Mouse (Mus musculus): Measurements from ENCODE around the gene Lpin1. TPM values are rescaled to one million over a fixed set of nuclear protein-coding genes. Genes with fewer than 3 reads are reported as not detected.

Lpin1 gene
- total and polyA plus RNA-seq, 2 experiments: 19.8 to 118 TPM

DNA sequence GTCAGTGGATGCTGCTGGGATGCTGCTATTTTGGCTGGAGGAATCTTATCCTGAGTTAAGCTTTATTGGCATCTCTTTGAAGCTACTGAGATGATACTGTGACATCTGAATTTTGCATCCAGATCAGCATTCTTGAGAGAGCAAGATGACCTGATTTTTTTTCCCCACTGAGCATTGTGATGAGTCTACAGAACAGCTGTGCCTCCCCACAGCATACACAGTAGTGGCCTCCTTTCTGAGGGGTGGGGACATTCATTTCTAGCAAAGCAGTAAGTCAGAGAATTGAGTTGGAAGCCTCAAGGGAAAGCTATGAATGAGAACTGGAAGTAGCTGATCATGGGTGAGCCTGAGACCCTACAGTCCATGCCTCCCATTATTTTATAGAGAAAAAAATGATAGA lies 121.9 kb downstream of the Lpin1 start:
- no peak overlapping the region for H3K9ac ChIP-seq (ENCODE audit: low read depth, low read length)
- H3K36me3 ChIP-seq (ENCODE audit: control insufficient read depth, insufficient read depth, low read length): no peaks in the 10 kb centered on the region
- no peaks in the 10 kb centered on the region for H3K27me3 ChIP-seq (ENCODE audit: control insufficient read depth, insufficient read depth, low read length)
- no peak for TF ChIP-seq POLR2A (IDR thresholded peaks at IDR 0.05; ENCODE audit: extremely low read depth, insufficient read depth, low read length)
- no peak for TF ChIP-seq CTCF (IDR thresholded peaks at IDR 0.05; ENCODE audit: low read depth, low read length)
- H3K4me1 ChIP-seq (ENCODE audit: control insufficient read depth, insufficient read depth, low read length): no peaks in the 10 kb centered on the region
- no peak overlapping the region for H3K27ac ChIP-seq (replicated peaks; ENCODE audit: insufficient read depth, low read depth, low read length)
- H3K4me3 ChIP-seq (ENCODE audit: insufficient read depth, low read depth, low read length): no peak overlapping the region
- DNase-seq (ENCODE audit: extremely low read depth, low read depth, low spot score): no peak
- H3K79me2 ChIP-seq (ENCODE audit: control insufficient read depth, insufficient read depth, low read length): no peaks in the 10 kb centered on the region

DNA sequence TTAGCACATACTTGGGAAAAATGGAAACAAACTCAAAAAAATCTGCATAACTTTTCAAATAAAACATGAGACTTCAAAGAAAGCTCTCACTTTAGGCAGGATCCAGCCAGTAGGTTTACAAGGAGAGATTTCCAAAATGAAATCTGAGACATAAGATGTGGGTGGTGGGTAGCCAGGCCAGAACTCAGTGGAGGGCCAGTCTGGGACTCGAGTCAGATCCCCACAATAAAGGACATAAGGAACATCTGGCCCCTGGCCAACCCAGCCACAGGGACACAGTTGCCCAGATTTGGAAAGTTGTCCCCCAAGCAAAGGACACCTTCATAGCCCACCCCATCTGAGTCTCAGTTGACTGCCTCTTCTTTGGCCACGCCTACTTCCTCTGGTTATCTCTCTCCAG lies 123.3 kb downstream of the Lpin1 start:
- H3K9ac ChIP-seq (ENCODE audit: low read depth, low read length): no peak overlapping the region
- WGBS: 59% methylated on average over 2 of the region's 2 CpGs
- H3K4me3 ChIP-seq (ENCODE audit: insufficient read depth, low read depth, low read length): no peak overlapping the region

More for the DNA sequence above, 123.3 kb downstream of the Lpin1 start:
- H3K79me2 ChIP-seq (ENCODE audit: control insufficient read depth, insufficient read depth, low read length): no peaks in the 10 kb centered on the region
- DNase-seq (ENCODE audit: extremely low read depth, low read depth, low spot score): no peak
- no peaks in the 10 kb centered on the region; the same call in 1 of the 2 replicates for H3K27me3 ChIP-seq (ENCODE audit: control insufficient read depth, insufficient read depth, low read length)
- H3K4me1 ChIP-seq (ENCODE audit: control insufficient read depth, insufficient read depth, low read length): no peaks in the 10 kb centered on the region
- H3K36me3 ChIP-seq (ENCODE audit: control insufficient read depth, insufficient read depth, low read length): no peaks in the 10 kb centered on the region
- no peak overlapping the region for H3K27ac ChIP-seq (replicated peaks; ENCODE audit: insufficient read depth, low read depth, low read length)
- TF ChIP-seq POLR2A (IDR thresholded peaks at IDR 0.05; ENCODE audit: extremely low read depth, insufficient read depth, low read length): no peak
- TF ChIP-seq CTCF (IDR thresholded peaks at IDR 0.05; ENCODE audit: low read depth, low read length): no peak

Other genes starting within 250 kb of the Lpin1 start
- gene Ntsr2, start 42.4 kb upstream of the Lpin1 start, total RNA-seq (2014; rRNA removed): not detected in 2 replicates
- gene Ntsr2, start 42.4 kb upstream of the Lpin1 start, polyA plus RNA-seq (2012; rRNA removed): not detected in 2 replicates
- gene Greb1, start 189.9 kb upstream of the Lpin1 start, total RNA-seq (2014; rRNA removed): 0.09 TPM in 1 of 2 replicates, not detected in the other
- gene Greb1, start 189.9 kb upstream of the Lpin1 start, polyA plus RNA-seq (2012; rRNA removed): 0.02 and 0.09 TPM in 2 replicates
- gene E2f6, start 200.0 kb upstream of the Lpin1 start, total RNA-seq (2014; rRNA removed): 8.8 and 11.5 TPM in 2 replicates
- 10.8 and 10.9 TPM in 2 replicates for gene E2f6, start 200.0 kb upstream of the Lpin1 start, polyA plus RNA-seq (2012; rRNA removed)

All from liver, adult 2 months (tissue).